Mouse (Mus musculus): ENCODE data around the gene Slc5a11.

Gene Slc5a11

GRCm38 (mm10) chr7:123212316-123212715 lies 2.3 kb upstream of the Slc5a11 start:
- DNase-seq (ENCODE audit: low spot score): no peak

GRCm38 (mm10) chr7:123215138-123215537 lies 558 bp downstream of the Slc5a11 start:
- no peak for DNase-seq (ENCODE audit: low spot score)

- no peak for DNase-seq (ENCODE audit: low spot score)
Observed at GRCm38 (mm10) chr7:123217448-123218354, 3.1 kb downstream of the Slc5a11 start.

GRCm38 (mm10) chr7:123218620-123219019 lies 4.0 kb downstream of the Slc5a11 start:
- no peak for DNase-seq (ENCODE audit: low spot score)

- DNase-seq (ENCODE audit: low spot score): no peak
Observed at GRCm38 (mm10) chr7:123219781-123220632, 5.4 kb downstream of the Slc5a11 start.

GRCm38 (mm10) chr7:123220633-123220942 lies 6.0 kb downstream of the Slc5a11 start:
- DNase-seq (ENCODE audit: low spot score): no peak

GRCm38 (mm10) chr7:123224076-123224475 lies 9.5 kb downstream of the Slc5a11 start:
- no peak for DNase-seq (ENCODE audit: low spot score)

GRCm38 (mm10) chr7:123225159-123225558 lies 10.6 kb downstream of the Slc5a11 start:
- no peak for DNase-seq (ENCODE audit: low spot score)

GRCm38 (mm10) chr7:123235449-123235848 lies 20.9 kb downstream of the Slc5a11 start:
- DNase-seq (ENCODE audit: low spot score): peak; percentile 12

GRCm38 (mm10) chr7:123238621-123239020 lies 24.0 kb downstream of the Slc5a11 start:
- DNase-seq (ENCODE audit: low spot score): no peak

- DNase-seq (ENCODE audit: low spot score): no peak
Observed at GRCm38 (mm10) chr7:123240064-123240463, 25.5 kb downstream of the Slc5a11 start.

GRCm38 (mm10) chr7:123242241-123242640 lies 27.7 kb downstream of the Slc5a11 start:
- DNase-seq (ENCODE audit: low spot score): no peak

- DNase-seq (ENCODE audit: low spot score): peak; percentile 23
Observed at GRCm38 (mm10) chr7:123244833-123245232, 30.3 kb downstream of the Slc5a11 start.

- peak; percentile 10 for DNase-seq (ENCODE audit: low spot score)
Observed at GRCm38 (mm10) chr7:123246504-123247084, 32.0 kb downstream of the Slc5a11 start.

- DNase-seq (ENCODE audit: low spot score): no peak
Observed at GRCm38 (mm10) chr7:123248166-123248565, 33.6 kb downstream of the Slc5a11 start.

- DNase-seq (ENCODE audit: low spot score): no peak
Observed at GRCm38 (mm10) chr7:123251343-123251742, 36.8 kb downstream of the Slc5a11 start.

GRCm38 (mm10) chr7:123253396-123253795 lies 38.8 kb downstream of the Slc5a11 start:
- no peak for DNase-seq (ENCODE audit: low spot score)

GRCm38 (mm10) chr7:123254196-123254970 lies 39.8 kb downstream of the Slc5a11 start:
- DNase-seq (ENCODE audit: low spot score): no peak

- DNase-seq (ENCODE audit: low spot score): no peak
Observed at GRCm38 (mm10) chr7:123258103-123258502, 43.5 kb downstream of the Slc5a11 start.

- no peak for DNase-seq (ENCODE audit: low spot score)
Observed at GRCm38 (mm10) chr7:123273056-123273455, 58.5 kb downstream of the Slc5a11 start.

- DNase-seq (ENCODE audit: low spot score): no peak
Observed at GRCm38 (mm10) chr7:123276568-123276967, 62.0 kb downstream of the Slc5a11 start.

GRCm38 (mm10) chr7:123279797-123280196 lies 65.2 kb downstream of the Slc5a11 start:
- DNase-seq (ENCODE audit: low spot score): no peak
